Mouse (Mus musculus) lung, postnatal 0 days (tissue): ENCODE measurements around the gene Homer2. TPM values are rescaled to one million over a fixed set of nuclear protein-coding genes. Genes with fewer than 3 reads are reported as not detected.

Source experiments
- ATAC-seq: fragments of 200-750 bp; cut with Nextera tagmentation; 2 replicates; pipeline ENCODE4 v1.8.0; 2017; ENCODE audit warnings: moderate library complexity
- DNase-seq: peaks from one replicate; pipeline ENCODE4 v3.0.0-alpha.2; 2016; ENCODE audit warnings: low spot score
- H3K27ac ChIP-seq: fragments of 300-500 bp; sonication (generic); 2 replicates; pipeline ENCODE4 v1.5.1; 2014; ENCODE audit warnings: antibody characterized with exemption, mild to moderate bottlenecking, low read length, mixed read lengths
- H3K27me3 ChIP-seq: fragments of 300-500 bp; sonication (generic); replicated peaks from 2 replicates; pipeline ENCODE4 v1.6.1; 2014; ENCODE audit warnings: low read length, mixed read lengths; ENCODE audit not compliant: insufficient read depth
- H3K36me3 ChIP-seq: fragments of 300-500 bp; sonication (generic); 2 replicates; pipeline ENCODE4 v1.6.1; 2014; ENCODE audit warnings: low read length, mixed read lengths; ENCODE audit not compliant: insufficient read depth
- H3K4me1 ChIP-seq: fragments of 300-500 bp; sonication (generic); 2 replicates; pipeline ENCODE4 v1.6.1; 2014; ENCODE audit warnings: antibody characterized with exemption, low read depth, low read length, mixed read lengths; ENCODE audit not compliant: insufficient read depth
- H3K4me2 ChIP-seq: fragments of 300-500 bp; sonication (generic); replicated peaks from 2 replicates; pipeline ENCODE4 v1.6.1; 2014; ENCODE audit warnings: low read depth, mild to moderate bottlenecking, low read length, moderate library complexity, mixed read lengths
- H3K4me3 ChIP-seq: fragments of 300-500 bp; sonication (generic); 2 replicates; pipeline ENCODE4 v1.5.1; 2014; ENCODE audit warnings: low read depth, low read length
- H3K9ac ChIP-seq: fragments of 300-500 bp; sonication (generic); replicated peaks from 2 replicates; pipeline ENCODE4 v1.6.1; 2014; ENCODE audit warnings: low read depth, mild to moderate bottlenecking
- H3K9me3 ChIP-seq: fragments of 300-500 bp; sonication (generic); 2 replicates; pipeline ENCODE4 v1.6.1; 2016; ENCODE audit warnings: low read length, mixed read lengths
- CTCF ChIP-seq: IDR thresholded peaks from 2 replicates; pipeline ENCODE4 v1.5.1; 2016; ENCODE audit warnings: antibody characterized with exemption, mild to moderate bottlenecking
- EP300 ChIP-seq: IDR thresholded peaks from 2 replicates; pipeline ENCODE4 v1.6.1; 2016; ENCODE audit warnings: antibody characterized with exemption, mild to moderate bottlenecking, control low read depth
- WGBS: fragments of 180-500 bp; shearing (Covaris S2); extraction: QIAGEN DNeasy Blood & Tissue Kit; methylation state at CpG from one replicate; pipeline ENCODE4 v1.1.7; 2014; 5-methylcytosine and 5-hydroxymethylcytosine counted together
- polyA plus RNA-seq: library from polyadenylated mRNA; unstranded; fragments of >200 nt; fragmentation: Nextera tagmentation; extraction: Ambion mirVana; gene quantifications from 2 replicates; pipeline ENCODE4 v1.2.1, GENCODE M21; 2015

The Homer2 gene
- polyA plus RNA-seq, 1 experiment from 2014 or later: 16.8 TPM

- no peak for DNase-seq
- Histone ChIP-seq H3K9ac (no peak overlapping the region), H3K4me3 (no peak overlapping the region), H3K9me3 (no peaks in the 10 kb centered on the region), H3K27me3 (no peaks in the 10 kb centered on the region), H3K4me1 (no peaks in the 10 kb centered on the region), H3K4me2 (no peak overlapping the region), H3K36me3 (no peaks in the 10 kb centered on the region), H3K27ac (no peak overlapping the region)
- TF ChIP-seq CTCF: no peak
- no peak for ATAC-seq
- 78% methylated on average over 12 of the region's 12 CpGs for WGBS
These were observed 25.1 kb upstream of the Homer2 start for GRCm38 (mm10) chr7:81732183-81733089.

GRCm38 (mm10) chr7:81731181-81731651 lies 23.9 kb upstream of the Homer2 start:
- TF ChIP-seq EP300 (no peak), CTCF (no peak)
- no peak overlapping the region for H3K4me2 ChIP-seq

GRCm38 (mm10) chr7:81729787-81730186 lies 22.5 kb upstream of the Homer2 start:
- ATAC-seq (no peak), DNase-seq (no peak)
- Histone ChIP-seq H3K4me2 (no peak overlapping the region), H3K27me3 (no peaks in the 10 kb centered on the region), H3K36me3 (no peaks in the 10 kb centered on the region), H3K9me3 (no peaks in the 10 kb centered on the region), H3K4me1 (no peaks in the 10 kb centered on the region), H3K9ac (no peak overlapping the region), H3K27ac (no peak overlapping the region), H3K4me3 (no peak overlapping the region)
- no peak for TF ChIP-seq EP300
- no peak for TF ChIP-seq CTCF
- WGBS: 62% methylated on average over 9 of the region's 9 CpGs

More at GRCm38 (mm10) chr7:81731181-81731651, 23.9 kb upstream of the Homer2 start:
- H3K27ac ChIP-seq: no peak overlapping the region
- H3K4me1 ChIP-seq: no peaks in the 10 kb centered on the region
- WGBS: 61% methylated on average over 6 of the region's 6 CpGs
- no peaks in the 10 kb centered on the region for H3K9me3 ChIP-seq
- no peak overlapping the region for H3K4me3 ChIP-seq
- no peaks in the 10 kb centered on the region for H3K36me3 ChIP-seq
- no peak overlapping the region for H3K9ac ChIP-seq
- H3K27me3 ChIP-seq: no peaks in the 10 kb centered on the region
- ATAC-seq: no peak
- no peak for DNase-seq

- 66% methylated on average over 9 of the region's 9 CpGs for WGBS
These were observed 20.4 kb upstream of the Homer2 start for GRCm38 (mm10) chr7:81727716-81728115.

GRCm38 (mm10) chr7:81726728-81727005 lies 19.3 kb upstream of the Homer2 start:
- Histone ChIP-seq H3K4me1 (no peaks in the 10 kb centered on the region), H3K9ac (no peak overlapping the region), H3K27ac (no peak overlapping the region), H3K9me3 (no peaks in the 10 kb centered on the region), H3K27me3 (no peaks in the 10 kb centered on the region), H3K36me3 (no peaks in the 10 kb centered on the region), H3K4me2 (peak overlapping the region; percentile 18; the same call in 1 of the 2 replicates), H3K4me3 (no peak overlapping the region)
- 50% methylated on average over 2 of the region's 2 CpGs for WGBS
- TF ChIP-seq EP300: peak; percentile 36; the same call in 1 of the 2 replicates
- TF ChIP-seq CTCF: no peak
- DNase-seq (peak; percentile 88), ATAC-seq (peak; percentile 92)

More at GRCm38 (mm10) chr7:81727716-81728115, 20.4 kb upstream of the Homer2 start:
- H3K36me3 ChIP-seq: no peaks in the 10 kb centered on the region
- no peak overlapping the region for H3K27ac ChIP-seq
- ATAC-seq: no peak
- no peaks in the 10 kb centered on the region for H3K9me3 ChIP-seq
- TF ChIP-seq EP300 (no peak), CTCF (no peak)
- H3K4me2 ChIP-seq: no peak overlapping the region
- H3K9ac ChIP-seq: no peak overlapping the region
- H3K27me3 ChIP-seq: no peaks in the 10 kb centered on the region
- no peaks in the 10 kb centered on the region for H3K4me1 ChIP-seq
- no peak overlapping the region for H3K4me3 ChIP-seq
- DNase-seq: no peak

GRCm38 (mm10) chr7:81725986-81726727 lies 18.8 kb upstream of the Homer2 start:
- ATAC-seq (peak; percentile 53), DNase-seq (no peak)
- H3K36me3 ChIP-seq: no peaks in the 10 kb centered on the region
- 38% methylated on average over 18 of the region's 18 CpGs for WGBS
- H3K4me3 ChIP-seq: no peak overlapping the region
- TF ChIP-seq CTCF (no peak), EP300 (no peak)
- no peak overlapping the region for H3K9ac ChIP-seq
- H3K9me3 ChIP-seq: no peaks in the 10 kb centered on the region
- H3K27ac ChIP-seq: no peak overlapping the region; the same call in 1 of the 2 replicates
- no peaks in the 10 kb centered on the region for H3K27me3 ChIP-seq
- no peaks in the 10 kb centered on the region for H3K4me1 ChIP-seq
- peak overlapping the region; percentile 18; the same call in 1 of the 2 replicates for H3K4me2 ChIP-seq
